Mouse (Mus musculus): ENCODE data around the gene Adamts14. TPM values are rescaled to one million over a fixed set of nuclear protein-coding genes. Genes with fewer than 3 reads are reported as not detected.

The Adamts14 gene
- polyA plus RNA-seq, 1 experiment = 0.11 TPM

- H3K4me1 ChIP-seq (ENCODE audit: control insufficient read depth, insufficient read depth, low read length) = peaks cover 38% of the 10 kb centered on the region
- no peak overlapping the region for H3K4me3 ChIP-seq (ENCODE audit: insufficient read depth, low read length)
- no peak for TF ChIP-seq POLR2A (IDR thresholded peaks at IDR 0.05; ENCODE audit: borderline replicate concordance, low read depth, low read length)
- no peak for TF ChIP-seq CTCF (IDR thresholded peaks at IDR 0.05; ENCODE audit: low read depth, low read length)
- H3K27ac ChIP-seq (ENCODE audit: insufficient read depth, low read depth, low read length) = no peak overlapping the region
These were observed 72.9 kb downstream of the Adamts14 start for GRCm38 (mm10) chr10:61200232-61200820.

DNA sequence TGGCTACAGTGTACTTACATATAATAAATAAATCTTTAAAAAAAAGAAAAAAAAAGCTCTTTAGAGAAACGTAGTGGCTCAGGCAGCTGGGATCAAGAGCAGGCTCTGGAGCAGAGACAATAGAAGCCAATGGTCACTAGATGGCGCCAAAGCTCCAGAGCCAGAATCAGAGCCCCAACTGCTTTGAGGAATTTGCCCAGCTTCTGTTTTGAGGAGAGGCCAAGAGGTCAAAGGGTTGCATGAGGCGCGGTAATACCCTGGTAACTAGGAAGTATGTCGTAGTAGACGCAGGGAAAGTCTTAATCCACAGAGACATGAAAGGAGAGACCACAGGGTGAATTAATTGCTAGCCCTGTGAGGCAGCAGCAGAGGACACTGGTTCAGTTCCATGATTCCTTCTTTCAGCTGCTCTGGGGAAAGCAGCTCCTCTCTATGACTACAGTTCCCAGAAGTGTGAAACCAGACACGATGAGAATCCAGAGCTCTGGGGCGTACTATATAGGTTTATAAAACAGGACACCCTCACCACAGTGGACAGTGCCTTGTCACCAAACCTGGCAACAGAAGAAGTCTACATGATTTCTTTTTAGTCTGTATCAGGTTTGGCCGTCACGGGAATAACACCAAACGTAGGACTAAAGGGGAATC, 73.5 kb downstream of the Adamts14 start:
- H3K4me1 ChIP-seq (ENCODE audit: control insufficient read depth, insufficient read depth, low read length) = peaks cover 38% of the 10 kb centered on the region

DNA sequence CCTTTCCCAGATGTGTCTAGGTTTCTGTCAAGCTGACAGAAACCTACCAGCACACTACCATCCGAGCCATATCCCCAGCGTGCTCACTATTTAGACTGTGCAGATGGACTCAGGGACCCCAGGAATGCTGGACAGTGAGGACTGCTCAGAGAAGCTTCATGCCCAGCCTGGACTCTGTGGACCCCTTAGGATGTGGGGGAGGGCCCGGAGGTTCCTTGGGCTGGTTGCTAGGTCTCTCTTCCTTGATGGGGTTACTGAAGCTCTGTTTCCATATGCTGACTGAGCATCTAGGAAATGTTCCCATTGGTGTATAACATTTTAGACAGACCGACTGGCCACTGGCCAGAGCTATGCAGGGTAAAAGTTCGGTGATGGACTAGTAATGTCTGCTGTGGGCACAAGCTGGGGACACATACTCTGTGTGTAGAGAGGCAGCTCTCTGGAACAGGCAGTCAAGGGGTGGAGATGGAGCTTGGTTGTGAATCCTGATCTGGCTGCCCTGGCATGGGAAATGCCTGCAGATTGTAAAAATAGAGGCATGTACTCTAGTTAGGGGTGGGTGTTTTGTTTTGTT, 77.4 kb downstream of the Adamts14 start:
- Histone ChIP-seq H3K27ac (ENCODE audit: insufficient read depth, low read depth, low read length) (no peak overlapping the region), H3K4me1 (ENCODE audit: control insufficient read depth, insufficient read depth, low read length) (peaks cover 6% of the 10 kb centered on the region), H3K4me3 (ENCODE audit: insufficient read depth, low read length) (no peak overlapping the region)
- TF ChIP-seq POLR2A (IDR thresholded peaks at IDR 0.05; ENCODE audit: borderline replicate concordance, low read depth, low read length) (no peak), CTCF (IDR thresholded peaks at IDR 0.05; ENCODE audit: low read depth, low read length) (no peak)

More for the DNA sequence above, 73.5 kb downstream of the Adamts14 start:
- Histone ChIP-seq H3K4me3 (ENCODE audit: insufficient read depth, low read length) (no peak overlapping the region), H3K27ac (ENCODE audit: insufficient read depth, low read depth, low read length) (no peak overlapping the region)
- TF ChIP-seq CTCF (IDR thresholded peaks at IDR 0.05; ENCODE audit: low read depth, low read length) = peak; percentile 80
- no peak for TF ChIP-seq POLR2A (IDR thresholded peaks at IDR 0.05; ENCODE audit: borderline replicate concordance, low read depth, low read length)

DNA sequence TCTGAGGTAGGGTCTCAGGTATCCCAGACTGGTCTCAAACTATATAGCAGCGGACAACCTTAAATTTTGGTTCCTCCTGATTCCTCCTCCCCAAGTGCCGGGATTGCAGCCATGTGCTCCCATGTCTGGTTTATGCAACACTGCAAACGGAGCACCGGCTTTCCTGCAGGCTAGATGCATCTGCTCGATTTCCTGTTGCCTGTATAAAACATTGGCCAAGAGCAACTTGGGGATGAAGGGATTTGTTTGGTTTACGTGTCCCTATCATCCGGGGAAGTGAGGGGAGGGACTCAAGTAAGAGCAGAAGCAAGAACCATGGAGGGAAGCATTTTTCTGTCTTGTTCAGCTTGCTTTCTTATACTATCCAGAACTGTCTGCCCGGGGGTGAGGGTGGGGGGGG, 78.0 kb downstream of the Adamts14 start:
- TF ChIP-seq POLR2A (IDR thresholded peaks at IDR 0.05; ENCODE audit: borderline replicate concordance, low read depth, low read length) (no peak), CTCF (IDR thresholded peaks at IDR 0.05; ENCODE audit: low read depth, low read length) (no peak)
- Histone ChIP-seq H3K4me3 (ENCODE audit: insufficient read depth, low read length) (no peak overlapping the region), H3K4me1 (ENCODE audit: control insufficient read depth, insufficient read depth, low read length) (peaks cover 6% of the 10 kb centered on the region), H3K27ac (ENCODE audit: insufficient read depth, low read depth, low read length) (no peak overlapping the region)

GRCm38 (mm10) chr10:61194611-61195010, 78.6 kb downstream of the Adamts14 start:
- Histone ChIP-seq H3K27ac (ENCODE audit: insufficient read depth, low read depth, low read length) (no peak overlapping the region), H3K4me3 (ENCODE audit: insufficient read depth, low read length) (no peak overlapping the region), H3K4me1 (ENCODE audit: control insufficient read depth, insufficient read depth, low read length) (no peaks in the 10 kb centered on the region)
- TF ChIP-seq POLR2A (IDR thresholded peaks at IDR 0.05; ENCODE audit: borderline replicate concordance, low read depth, low read length) (no peak), CTCF (IDR thresholded peaks at IDR 0.05; ENCODE audit: low read depth, low read length) (no peak)

- TF ChIP-seq CTCF (IDR thresholded peaks at IDR 0.05; ENCODE audit: low read depth, low read length) (no peak), POLR2A (IDR thresholded peaks at IDR 0.05; ENCODE audit: borderline replicate concordance, low read depth, low read length) (no peak)
- Histone ChIP-seq H3K4me1 (ENCODE audit: control insufficient read depth, insufficient read depth, low read length) (peaks cover 7% of the 10 kb centered on the region; the same call in 1 of the 2 replicates), H3K4me3 (ENCODE audit: insufficient read depth, low read length) (no peak overlapping the region), H3K27ac (ENCODE audit: insufficient read depth, low read depth, low read length) (no peak overlapping the region)
These were observed 85.2 kb downstream of the Adamts14 start for GRCm38 (mm10) chr10:61188010-61188409.

- TF ChIP-seq CTCF (IDR thresholded peaks at IDR 0.05; ENCODE audit: low read depth, low read length) = no peak
- no peak for TF ChIP-seq POLR2A (IDR thresholded peaks at IDR 0.05; ENCODE audit: borderline replicate concordance, low read depth, low read length)
- no peak overlapping the region for H3K27ac ChIP-seq (ENCODE audit: insufficient read depth, low read depth, low read length)
- H3K4me1 ChIP-seq (ENCODE audit: control insufficient read depth, insufficient read depth, low read length) = peaks cover 8% of the 10 kb centered on the region; the same call in 1 of the 2 replicates
- H3K4me3 ChIP-seq (ENCODE audit: insufficient read depth, low read length) = no peak overlapping the region
These were observed 86.2 kb downstream of the Adamts14 start for GRCm38 (mm10) chr10:61187001-61187400.

DNA sequence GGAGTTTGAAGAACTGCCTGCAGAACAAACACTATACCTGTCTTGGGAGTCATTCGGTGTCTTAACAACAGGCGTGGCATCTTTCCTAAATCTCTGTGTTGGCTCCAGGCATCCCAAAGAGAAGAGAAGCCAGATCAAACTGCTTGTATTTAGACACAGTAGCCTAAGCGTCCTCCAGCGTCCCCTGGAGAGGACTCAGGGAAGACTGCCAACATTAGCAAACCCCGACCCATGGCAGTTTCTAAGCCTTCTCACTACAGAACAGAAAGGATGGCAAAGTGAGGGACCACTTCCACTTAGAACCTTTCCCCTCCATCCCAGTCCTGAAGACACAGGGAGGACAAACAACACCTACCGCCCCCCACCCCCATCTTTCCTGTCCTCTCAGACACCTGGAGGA, 93.3 kb downstream of the Adamts14 start:
- TF ChIP-seq POLR2A (IDR thresholded peaks at IDR 0.05; ENCODE audit: borderline replicate concordance, low read depth, low read length) (no peak), CTCF (IDR thresholded peaks at IDR 0.05; ENCODE audit: low read depth, low read length) (no peak)
- H3K4me1 ChIP-seq (ENCODE audit: control insufficient read depth, insufficient read depth, low read length) = peaks cover 9% of the 10 kb centered on the region
- H3K27ac ChIP-seq (ENCODE audit: insufficient read depth, low read depth, low read length) = no peak overlapping the region
- no peak overlapping the region for H3K4me3 ChIP-seq (ENCODE audit: insufficient read depth, low read length)

- Histone ChIP-seq H3K4me1 (ENCODE audit: control insufficient read depth, insufficient read depth, low read length) (peaks cover 9% of the 10 kb centered on the region), H3K4me3 (ENCODE audit: insufficient read depth, low read length) (no peak overlapping the region), H3K27ac (ENCODE audit: insufficient read depth, low read depth, low read length) (no peak overlapping the region)
- TF ChIP-seq CTCF (IDR thresholded peaks at IDR 0.05; ENCODE audit: low read depth, low read length) (no peak), POLR2A (IDR thresholded peaks at IDR 0.05; ENCODE audit: borderline replicate concordance, low read depth, low read length) (no peak)
These were observed 94.6 kb downstream of the Adamts14 start for GRCm38 (mm10) chr10:61178687-61179086.

DNA sequence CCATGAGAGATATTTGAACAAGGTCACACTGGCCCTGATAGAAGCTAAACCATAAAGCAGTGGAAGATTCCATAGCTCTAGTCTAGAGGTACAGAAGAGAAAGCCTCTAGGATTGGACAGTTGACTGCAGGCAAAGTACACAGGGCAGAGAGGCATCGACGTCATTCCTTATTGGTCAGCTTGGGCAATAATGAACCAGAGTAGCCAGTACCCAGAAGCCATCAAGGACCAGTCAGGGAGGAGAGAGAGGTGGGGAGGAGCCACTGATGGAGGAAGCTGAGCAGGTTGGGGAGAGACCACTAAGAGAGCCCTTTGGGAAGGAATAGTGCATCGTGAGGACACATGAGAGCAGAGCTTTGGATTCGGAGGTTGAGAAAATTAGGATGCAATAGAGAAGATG, 95.5 kb downstream of the Adamts14 start:
- no peak for TF ChIP-seq POLR2A (IDR thresholded peaks at IDR 0.05; ENCODE audit: borderline replicate concordance, low read depth, low read length)
- TF ChIP-seq CTCF (IDR thresholded peaks at IDR 0.05; ENCODE audit: low read depth, low read length) = no peak

More for the DNA sequence above, 95.5 kb downstream of the Adamts14 start:
- Histone ChIP-seq H3K4me1 (ENCODE audit: control insufficient read depth, insufficient read depth, low read length) (peaks cover 8% of the 10 kb centered on the region), H3K27ac (ENCODE audit: insufficient read depth, low read depth, low read length) (no peak overlapping the region), H3K4me3 (ENCODE audit: insufficient read depth, low read length) (no peak overlapping the region)
